Mouse (Mus musculus): ENCODE results near the gene Phf21b. TPM values are rescaled to one million over a fixed set of nuclear protein-coding genes. Genes with fewer than 3 reads are reported as not detected.

Gene Phf21b
- polyA plus RNA-seq, 1 experiment from 2014 or later = 11.3 TPM

DNA sequence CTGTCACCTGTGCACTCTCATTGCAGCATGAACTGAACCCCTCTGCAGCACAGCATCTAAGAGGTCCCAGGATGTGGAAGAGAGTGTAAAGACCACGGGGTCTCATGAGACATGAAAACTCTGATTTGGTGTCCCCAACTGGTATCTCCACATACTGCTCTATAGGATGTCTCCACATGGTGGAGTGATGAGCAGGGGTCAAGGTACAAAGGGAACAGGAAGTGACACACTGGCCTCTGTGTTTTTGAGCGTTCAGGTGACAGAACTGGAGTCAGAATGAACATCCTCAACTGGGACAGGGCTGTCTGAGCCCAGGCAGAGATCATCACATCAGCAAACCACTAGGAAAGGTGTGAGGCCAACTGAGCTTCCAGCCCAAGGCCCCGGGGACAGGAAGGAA is 15.3 kb downstream of the Phf21b start:
- no peaks in the 10 kb centered on the region for H3K27me3 ChIP-seq

DNA sequence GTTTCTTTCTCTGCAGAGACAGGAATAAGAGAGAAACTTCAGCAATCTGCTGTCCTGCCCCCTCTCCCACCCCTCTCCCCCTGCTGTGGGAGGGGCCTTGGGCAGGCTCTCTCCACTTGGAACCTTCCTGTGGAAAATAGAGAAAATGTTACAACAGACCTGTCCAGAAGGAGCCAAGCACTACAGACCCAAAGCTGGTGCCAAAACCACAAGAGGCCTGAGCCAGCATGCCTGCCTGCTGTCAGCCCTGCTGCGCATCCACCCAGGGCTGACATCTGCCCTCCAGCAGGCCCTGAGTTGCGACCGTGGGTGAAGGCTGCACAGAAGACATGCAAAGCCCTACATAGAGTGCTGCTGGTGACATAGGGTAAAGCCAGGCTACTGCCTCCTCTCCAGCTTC is 16.3 kb downstream of the Phf21b start:
- Histone ChIP-seq H3K27me3 (no peaks in the 10 kb centered on the region), H3K4me3 (no peak overlapping the region), H3K36me3 (peaks cover 5% of the 10 kb centered on the region), H3K9me3 (no peaks in the 10 kb centered on the region), H3K4me2 (no peak overlapping the region), H3K4me1 (replicated peaks) (peaks cover 76% of the 10 kb centered on the region), H3K27ac (peak overlapping the region; percentile 40), H3K9ac (peak overlapping the region; percentile 49; the same call in 1 of the 2 replicates)
- ATAC-seq (ENCODE audit: low FRiP score) = no peak
- 70% methylated on average over 3 of the region's 3 CpGs for WGBS

More for the DNA sequence above, 15.3 kb downstream of the Phf21b start:
- H3K4me3 ChIP-seq = no peak overlapping the region
- H3K4me1 ChIP-seq (replicated peaks) = peaks cover 81% of the 10 kb centered on the region
- 83% methylated on average over 3 of the region's 3 CpGs for WGBS
- peaks cover 5% of the 10 kb centered on the region for H3K36me3 ChIP-seq
- ATAC-seq (ENCODE audit: low FRiP score) = no peak
- no peaks in the 10 kb centered on the region for H3K9me3 ChIP-seq
- H3K4me2 ChIP-seq = no peak overlapping the region
- H3K9ac ChIP-seq = no peak overlapping the region
- no peak overlapping the region for H3K27ac ChIP-seq

DNA sequence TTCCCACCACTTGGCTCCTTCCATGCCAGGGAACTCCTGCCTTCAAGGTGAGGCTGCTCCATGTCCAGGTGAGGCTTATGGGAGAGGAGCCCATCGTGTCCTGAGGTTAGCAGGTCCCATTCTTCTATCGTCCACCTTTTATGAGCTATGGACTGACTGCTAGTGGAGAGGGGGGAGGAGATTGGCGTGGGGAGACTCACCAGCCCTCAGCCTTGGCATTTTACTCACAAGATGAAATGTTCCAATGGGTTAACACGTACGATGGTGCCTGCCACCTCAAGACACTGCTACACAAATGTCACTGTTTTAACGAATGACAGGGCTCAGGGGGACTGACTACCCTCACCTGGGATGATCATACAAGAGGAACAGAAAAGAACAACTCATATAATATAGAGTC is 18.0 kb downstream of the Phf21b start:
- Histone ChIP-seq H3K9ac (no peak overlapping the region), H3K4me1 (replicated peaks) (peaks cover 74% of the 10 kb centered on the region), H3K4me3 (no peak overlapping the region), H3K9me3 (no peaks in the 10 kb centered on the region), H3K4me2 (no peak overlapping the region), H3K36me3 (peaks cover 5% of the 10 kb centered on the region), H3K27ac (no peak overlapping the region), H3K27me3 (no peaks in the 10 kb centered on the region)
- 89% methylated on average over 6 of the region's 6 CpGs for WGBS
- ATAC-seq (ENCODE audit: low FRiP score) = no peak

DNA sequence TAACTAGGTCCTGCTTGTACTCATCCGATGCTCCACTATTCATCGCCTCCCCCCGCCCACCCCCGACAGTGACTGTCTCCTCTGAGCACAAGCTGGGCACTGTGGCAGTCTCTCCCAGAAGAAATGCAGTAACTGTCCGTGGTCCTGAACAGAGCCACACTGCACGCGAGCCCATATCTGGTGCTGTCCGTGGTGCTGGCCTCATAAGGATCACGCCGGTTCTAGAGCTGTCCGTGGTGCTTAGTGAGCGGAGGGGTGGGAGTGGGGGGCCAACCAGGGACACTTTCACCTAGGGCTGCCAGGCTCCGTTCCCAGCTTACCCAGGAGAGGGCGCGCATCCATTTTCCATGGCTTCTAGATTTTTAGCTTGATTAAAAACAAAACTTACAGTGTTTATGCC is 26.4 kb downstream of the Phf21b start:
- Histone ChIP-seq H3K4me1 (replicated peaks) (peaks cover 74% of the 10 kb centered on the region), H3K36me3 (no peaks in the 10 kb centered on the region), H3K9ac (no peak overlapping the region), H3K4me2 (no peak overlapping the region), H3K9me3 (no peaks in the 10 kb centered on the region), H3K27me3 (no peaks in the 10 kb centered on the region), H3K4me3 (no peak overlapping the region), H3K27ac (peak overlapping the region; percentile 66; the same call in 1 of the 2 replicates)
- no peak for ATAC-seq (ENCODE audit: low FRiP score)
- WGBS = 24% methylated on average over 15 of the region's 15 CpGs

DNA sequence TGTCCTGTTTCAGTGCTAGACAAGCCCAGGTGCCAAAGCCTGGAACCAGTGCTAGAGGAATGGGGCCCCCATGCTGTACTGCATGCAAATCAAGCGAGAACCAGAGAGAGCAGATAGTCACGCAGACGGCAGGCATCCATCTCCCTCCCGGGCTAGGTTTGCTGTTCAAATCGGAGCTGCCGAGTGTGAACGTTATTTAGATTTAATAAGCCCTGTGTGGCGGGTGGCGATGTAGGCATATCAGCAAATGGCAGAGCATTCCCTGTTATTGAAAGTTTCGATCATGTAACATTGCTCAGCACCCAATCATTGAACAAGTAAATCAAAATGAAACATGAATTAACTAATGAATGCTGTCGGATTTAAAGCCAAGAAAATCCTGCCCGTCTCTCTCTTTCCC is 27.2 kb downstream of the Phf21b start:
- no peak overlapping the region for H3K4me3 ChIP-seq
- H3K4me2 ChIP-seq = no peak overlapping the region
- H3K9ac ChIP-seq = no peak overlapping the region
- H3K36me3 ChIP-seq = no peaks in the 10 kb centered on the region
- 58% methylated on average over 12 of the region's 12 CpGs for WGBS
- H3K9me3 ChIP-seq = no peaks in the 10 kb centered on the region
- H3K27me3 ChIP-seq = no peaks in the 10 kb centered on the region
- no peak for ATAC-seq (ENCODE audit: low FRiP score)
- H3K4me1 ChIP-seq (replicated peaks) = peaks cover 67% of the 10 kb centered on the region
- H3K27ac ChIP-seq = peak overlapping the region; percentile 66

DNA sequence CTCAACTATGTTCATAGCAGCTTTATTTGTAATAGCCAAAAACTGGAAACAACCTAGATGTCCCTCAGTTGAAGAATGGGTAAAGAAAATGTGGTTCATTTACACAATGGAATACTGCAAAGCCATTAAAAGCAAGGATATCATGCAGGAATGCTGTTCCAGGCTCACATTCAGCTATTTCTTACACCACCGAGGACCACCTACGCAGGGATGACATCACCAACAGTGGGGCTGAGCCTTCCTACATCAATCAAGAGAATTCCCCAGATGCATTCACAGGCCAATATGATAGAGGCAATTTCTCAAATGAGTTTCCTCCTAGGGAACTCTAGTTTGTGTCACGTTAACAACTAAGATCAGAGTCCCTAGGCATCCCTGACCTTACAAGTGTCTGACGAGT is 32.8 kb downstream of the Phf21b start:
- Histone ChIP-seq H3K4me3 (no peak overlapping the region), H3K36me3 (no peaks in the 10 kb centered on the region; the same call in 1 of the 2 replicates), H3K27me3 (no peaks in the 10 kb centered on the region), H3K27ac (no peak overlapping the region), H3K9me3 (no peaks in the 10 kb centered on the region), H3K4me1 (replicated peaks) (peaks cover 43% of the 10 kb centered on the region), H3K4me2 (no peak overlapping the region), H3K9ac (no peak overlapping the region)
- 87% methylated on average over 4 of the region's 4 CpGs for WGBS
- ATAC-seq (ENCODE audit: low FRiP score) = no peak

DNA sequence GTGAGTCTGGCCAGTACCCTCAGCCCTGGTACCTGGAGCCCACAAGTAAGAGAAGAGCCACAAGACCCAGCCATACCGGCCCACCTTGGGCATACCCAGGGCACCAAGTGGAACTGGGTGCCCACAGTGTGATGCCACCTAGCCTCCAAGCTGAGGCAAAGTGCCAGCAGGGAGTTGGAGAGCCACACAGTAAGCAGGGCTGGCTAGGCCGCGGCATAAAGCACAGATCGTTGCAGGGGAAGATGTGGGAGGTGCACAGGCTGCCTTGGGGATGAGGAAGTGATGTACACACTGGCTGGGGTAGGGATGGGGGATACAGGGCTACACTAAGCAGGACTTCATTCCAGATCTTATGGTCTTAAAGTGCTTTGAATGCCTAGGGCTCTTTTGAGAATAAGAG is 35.0 kb downstream of the Phf21b start:
- Histone ChIP-seq H3K27me3 (no peaks in the 10 kb centered on the region), H3K4me1 (replicated peaks) (peaks cover 52% of the 10 kb centered on the region), H3K27ac (no peak overlapping the region), H3K9ac (no peak overlapping the region), H3K9me3 (no peaks in the 10 kb centered on the region), H3K36me3 (peaks cover 4% of the 10 kb centered on the region; the same call in 1 of the 2 replicates), H3K4me3 (no peak overlapping the region), H3K4me2 (no peak overlapping the region)
- WGBS = 86% methylated on average over 4 of the region's 4 CpGs
- no peak for ATAC-seq (ENCODE audit: low FRiP score)

DNA sequence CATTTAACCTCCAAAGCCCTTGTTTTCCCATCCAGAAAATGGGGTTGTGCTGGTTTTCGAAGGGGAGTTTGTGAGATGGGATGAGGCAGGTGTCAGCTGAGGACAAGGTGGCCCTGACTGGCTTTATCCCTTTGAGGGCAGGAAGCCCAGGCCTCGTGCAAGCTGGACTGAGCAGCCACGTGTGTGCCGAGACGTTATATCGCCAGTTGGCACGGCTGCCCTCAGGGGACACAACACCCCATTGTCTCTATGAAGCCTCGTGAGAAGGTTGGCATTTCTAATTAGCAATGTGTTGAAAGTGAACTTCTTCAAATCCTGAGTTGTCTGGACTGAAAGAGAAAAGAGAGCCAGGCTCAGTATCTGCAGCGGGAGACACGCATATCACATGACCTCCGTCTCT is 37.6 kb downstream of the Phf21b start:
- H3K27ac ChIP-seq = no peak overlapping the region
- peaks cover 77% of the 10 kb centered on the region for H3K4me1 ChIP-seq (replicated peaks)
- no peak for ATAC-seq (ENCODE audit: low FRiP score)
- no peaks in the 10 kb centered on the region for H3K9me3 ChIP-seq
- no peaks in the 10 kb centered on the region for H3K27me3 ChIP-seq
- no peak overlapping the region for H3K4me2 ChIP-seq
- no peak overlapping the region for H3K4me3 ChIP-seq
- no peak overlapping the region for H3K9ac ChIP-seq
- peaks cover 4% of the 10 kb centered on the region; the same call in 1 of the 2 replicates for H3K36me3 ChIP-seq
- 53% methylated on average over 11 of the region's 11 CpGs for WGBS

DNA sequence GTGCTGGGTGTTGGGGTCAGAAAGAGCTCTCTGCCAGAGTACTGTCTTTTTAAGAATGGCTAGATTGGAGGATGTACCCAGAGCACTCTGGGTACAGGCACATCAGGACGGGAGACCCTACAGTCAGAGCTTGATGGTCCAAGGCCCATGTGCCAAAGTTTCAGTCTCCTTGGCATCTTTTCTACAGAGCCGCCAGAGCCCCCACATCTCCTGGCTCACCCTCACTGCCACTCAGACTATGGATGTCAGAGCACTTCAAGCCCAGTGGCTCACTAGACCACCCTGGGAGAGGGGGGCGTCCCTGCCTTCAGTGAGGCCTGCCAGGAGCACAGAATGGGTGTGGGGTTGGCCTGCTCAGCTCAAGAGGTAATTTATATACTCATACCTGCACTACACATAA is 38.3 kb downstream of the Phf21b start:
- Histone ChIP-seq H3K4me2 (no peak overlapping the region), H3K9ac (no peak overlapping the region), H3K27ac (no peak overlapping the region), H3K36me3 (peaks cover 4% of the 10 kb centered on the region; the same call in 1 of the 2 replicates), H3K4me3 (no peak overlapping the region), H3K27me3 (no peaks in the 10 kb centered on the region), H3K4me1 (replicated peaks) (peaks cover 84% of the 10 kb centered on the region), H3K9me3 (no peaks in the 10 kb centered on the region)
- WGBS = 76% methylated on average over 3 of the region's 3 CpGs
- no peak for ATAC-seq (ENCODE audit: low FRiP score)

DNA sequence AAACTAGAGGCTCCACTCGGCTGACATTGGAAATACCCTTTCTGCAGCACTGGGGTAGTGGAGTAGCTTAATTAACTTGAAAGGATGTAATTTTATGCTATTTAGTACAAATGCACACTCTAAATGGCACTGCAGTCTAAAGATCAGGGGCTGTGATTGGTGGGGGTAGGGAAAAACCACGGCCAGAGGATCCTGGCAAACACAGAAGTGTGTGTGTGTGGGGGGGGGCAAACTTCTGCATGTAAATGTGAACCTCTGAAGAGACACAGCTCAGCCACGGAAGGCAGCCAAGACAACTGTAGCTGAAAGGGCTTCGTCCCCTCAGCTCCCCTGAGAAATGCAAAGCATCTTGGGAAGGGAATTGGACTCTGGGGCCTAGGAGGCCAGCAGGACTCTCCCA is 40.7 kb downstream of the Phf21b start:
- H3K27me3 ChIP-seq = no peaks in the 10 kb centered on the region
- H3K4me1 ChIP-seq (replicated peaks) = peaks cover 94% of the 10 kb centered on the region
- H3K27ac ChIP-seq = peak overlapping the region; percentile 69
- no peak overlapping the region for H3K4me3 ChIP-seq
- ATAC-seq (ENCODE audit: low FRiP score) = no peak
- no peaks in the 10 kb centered on the region for H3K9me3 ChIP-seq
- no peak overlapping the region for H3K4me2 ChIP-seq
- H3K9ac ChIP-seq = no peak overlapping the region
- 20% methylated on average over 4 of the region's 4 CpGs for WGBS
- H3K36me3 ChIP-seq = peaks cover 4% of the 10 kb centered on the region; the same call in 1 of the 2 replicates

DNA sequence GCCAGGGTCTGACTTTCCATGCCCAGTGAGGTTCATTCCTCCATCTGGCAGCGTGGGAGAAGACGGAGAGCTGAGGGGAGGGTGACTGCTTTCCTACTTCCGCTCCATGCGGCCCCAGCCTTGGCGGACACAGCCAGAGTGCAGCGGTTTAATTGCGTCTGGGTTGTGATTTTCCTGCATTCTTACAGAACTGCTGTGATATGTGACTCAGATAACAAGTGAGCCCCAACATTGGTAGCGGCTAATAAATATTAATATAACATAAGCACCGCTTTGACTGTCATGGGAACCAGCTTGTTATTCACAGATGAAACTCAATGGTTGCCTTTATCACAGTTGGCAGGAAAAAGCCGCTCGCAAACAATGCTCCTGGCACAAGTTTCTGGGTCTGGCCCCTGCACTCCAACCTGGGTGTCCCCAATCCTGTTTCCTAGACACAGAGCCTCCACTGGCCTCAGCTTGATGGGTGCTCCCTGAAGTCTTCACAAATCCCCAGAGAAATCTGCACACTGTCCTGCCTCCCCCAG is 43.0 kb downstream of the Phf21b start:
- peak overlapping the region; percentile 51 for H3K9ac ChIP-seq
- H3K4me3 ChIP-seq = no peak overlapping the region
- H3K4me2 ChIP-seq = 0 out of 2 replicates have a peak overlapping the region, but pooled peaks have one; percentile 10
- H3K4me1 ChIP-seq (replicated peaks) = peaks cover 85% of the 10 kb centered on the region
- WGBS = 44% methylated on average over 11 of the region's 11 CpGs
- no peaks in the 10 kb centered on the region for H3K9me3 ChIP-seq
- peak; percentile 63 for ATAC-seq (ENCODE audit: low FRiP score)
- H3K27me3 ChIP-seq = no peaks in the 10 kb centered on the region
- peaks cover 5% of the 10 kb centered on the region; the same call in 1 of the 2 replicates for H3K36me3 ChIP-seq
- peak overlapping the region; percentile 81 for H3K27ac ChIP-seq

DNA sequence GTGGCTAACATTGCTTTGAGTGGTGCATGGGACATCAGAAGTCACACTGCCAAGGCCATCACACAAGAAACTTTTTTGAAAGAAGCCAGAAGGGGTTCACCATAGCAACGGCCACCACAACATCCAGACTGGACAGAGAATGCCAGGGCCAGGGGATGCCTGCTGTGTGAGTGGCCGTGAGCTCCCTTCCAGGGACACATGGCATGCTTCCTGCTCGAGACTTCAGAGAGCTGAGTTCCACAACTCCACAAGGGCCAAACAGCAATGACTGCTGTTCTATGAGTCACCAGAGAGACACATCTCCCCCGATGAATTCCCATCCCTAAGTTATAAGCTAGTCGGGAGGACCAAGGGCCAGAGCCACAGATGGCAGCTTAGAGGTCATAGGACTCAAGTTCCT is 44.7 kb downstream of the Phf21b start:
- Histone ChIP-seq H3K4me2 (no peak overlapping the region), H3K9me3 (no peaks in the 10 kb centered on the region), H3K4me3 (no peak overlapping the region), H3K36me3 (peaks cover 19% of the 10 kb centered on the region), H3K27ac (no peak overlapping the region), H3K4me1 (replicated peaks) (peaks cover 68% of the 10 kb centered on the region), H3K27me3 (no peaks in the 10 kb centered on the region), H3K9ac (no peak overlapping the region)
- ATAC-seq (ENCODE audit: low FRiP score) = no peak
- WGBS = 64% methylated on average over 5 of the region's 5 CpGs

DNA sequence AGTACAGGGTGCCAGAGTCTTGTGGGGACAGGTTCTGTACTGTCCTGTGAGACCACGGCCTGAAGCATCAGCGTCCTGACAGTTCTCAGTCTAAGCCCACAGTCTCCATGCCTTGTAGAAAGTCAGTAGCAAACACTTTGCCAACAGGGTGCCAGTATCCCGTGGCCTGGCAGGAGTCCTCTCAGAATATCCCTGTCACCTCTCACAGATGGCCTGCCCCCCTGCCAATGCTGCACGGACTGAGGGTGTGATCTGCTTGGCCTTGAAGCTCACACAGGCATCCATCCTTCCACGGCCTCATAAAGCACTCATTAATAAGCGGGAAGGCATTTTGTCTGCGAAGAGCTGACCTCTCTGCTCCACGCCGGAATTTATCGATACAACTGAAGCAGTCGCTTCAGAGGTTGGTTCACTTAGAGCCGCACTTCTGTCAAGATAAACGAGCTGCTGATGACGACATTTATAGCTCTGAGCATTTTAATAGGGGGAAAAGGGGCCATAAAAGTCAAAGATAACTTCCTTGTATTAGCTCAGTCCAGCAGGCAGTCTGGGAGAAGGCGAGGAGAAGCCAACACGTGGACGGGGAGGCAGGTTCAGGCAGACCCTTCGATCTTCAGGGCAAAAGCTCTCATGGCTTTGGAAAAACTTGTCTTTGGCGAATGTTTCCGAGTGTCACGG is 46.4 kb downstream of the Phf21b start:
- Histone ChIP-seq H3K36me3 (peaks cover 36% of the 10 kb centered on the region), H3K27ac (no peak overlapping the region)
- WGBS = 68% methylated on average over 21 of the region's 21 CpGs

More for the DNA sequence above, 46.4 kb downstream of the Phf21b start:
- no peaks in the 10 kb centered on the region for H3K9me3 ChIP-seq
- peak overlapping the region; percentile 11; the same call in 1 of the 2 replicates for H3K9ac ChIP-seq
- H3K27me3 ChIP-seq = no peaks in the 10 kb centered on the region
- H3K4me1 ChIP-seq (replicated peaks) = peaks cover 51% of the 10 kb centered on the region
- ATAC-seq (ENCODE audit: low FRiP score) = no peak
- no peak overlapping the region for H3K4me2 ChIP-seq
- no peak overlapping the region for H3K4me3 ChIP-seq
